Mouse (Mus musculus) C2C12 (cell line): Measurements from ENCODE around the gene Traf6.
"Not testable (repeated sequence)": the region's sequence is repeated elsewhere in the genome, so short reads cannot be mapped to it uniquely, and the experiment has no call there.

Source experiments
- CEBPB ChIP-seq: IDR thresholded peaks from one replicate; pipeline ENCODE4 v1.6.1; 2011; ENCODE audit warnings: low read depth, mild to moderate bottlenecking, control low read depth, moderate library complexity
- CTCF ChIP-seq: IDR thresholded peaks from one replicate; pipeline ENCODE4 v1.5.1; 2011; ENCODE audit not compliant: control insufficient read depth, insufficient read depth, insufficient read length
- MYOG ChIP-seq: IDR thresholded peaks from one replicate; pipeline ENCODE4 v1.6.1; 2011; ENCODE audit not compliant: control insufficient read depth, insufficient read length; ENCODE audit errors: extremely low read depth
- USF1 ChIP-seq: IDR thresholded peaks from one replicate; pipeline ENCODE4 v1.6.1; 2011; ENCODE audit warnings: low read depth, mild to moderate bottlenecking, control low read depth, moderate library complexity

DNA sequence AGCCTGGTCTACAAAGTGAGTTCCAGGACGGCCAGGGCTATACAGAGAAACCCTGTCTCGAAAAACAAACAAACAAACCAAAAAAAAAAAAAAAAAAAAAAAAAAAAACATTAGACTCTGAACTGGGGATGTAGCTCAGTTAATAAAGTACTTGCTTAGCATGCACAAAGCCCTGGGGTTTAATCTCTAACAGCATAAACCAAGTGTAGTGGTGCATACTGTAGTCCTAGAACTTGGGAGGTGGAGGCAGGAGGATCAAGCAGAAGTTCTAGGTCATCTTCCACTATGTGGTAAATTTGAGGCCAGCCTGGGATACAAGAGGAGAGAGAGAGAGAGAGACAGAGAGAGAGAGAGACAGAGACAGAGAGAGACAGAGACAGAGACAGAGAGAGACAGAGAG lies 67.4 kb downstream of the Traf6 start:
- TF ChIP-seq CTCF, USF1, MYOG, CEBPB: not testable (repeated sequence)
